In the genomic region with DNA sequence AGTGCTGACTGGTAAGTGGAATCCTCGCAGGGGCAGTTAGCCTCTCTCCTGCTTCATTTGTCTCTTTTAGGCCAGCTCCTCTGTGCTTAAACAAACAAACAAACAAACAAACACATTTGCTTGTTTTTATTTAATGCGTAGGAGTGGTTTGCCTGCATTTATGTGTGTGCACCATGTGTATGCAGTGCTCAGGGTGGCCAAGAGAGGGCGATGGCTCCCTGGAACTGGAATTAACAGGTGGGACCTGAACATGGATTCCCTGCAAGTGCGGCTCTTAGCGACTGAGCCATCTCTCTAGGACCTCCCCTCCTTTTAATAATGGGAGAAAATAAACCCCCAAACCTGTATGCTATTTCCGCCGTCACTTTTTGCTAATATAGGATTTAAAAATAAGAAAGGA, we compare ENCODE assay signal across 18 mouse cellular contexts.
DNase-seq lines count a peak whose midpoint lies in the region; ATAC-seq and TF ChIP-seq lines count a peak whose summit lies in the region.
"Had no signal": no experiment of that assay in that cellular context is flagged by ENCODE, and none has a peak within 500 bp of the region (broad histone marks: within the 10 kb centered on the region; RNA-seq: fewer than 3 reads in every experiment).

No protein-coding gene starts in this region.

- in situ Hi-C loops in CH12.LX (cut with MboI; ENCODE audit: low pct_ligation_motif_present, low pct_unique_long_range_greater_than_20kb, low sequenced_read_pairs), result no loop called here

- TF ChIP-seq POLR2A in liver, adult 2 months (IDR thresholded peaks at IDR 0.05; ENCODE audit: extremely low read depth, insufficient read depth, low read length), result no peak
- no peak for TF ChIP-seq POLR2A in CH12.LX (IDR thresholded peaks at IDR 0.05; ENCODE audit: low read depth, low read length)
- no peak for TF ChIP-seq POLR2A in cortical plate, adult 2 months (IDR thresholded peaks at IDR 0.05; ENCODE audit: extremely low read depth, insufficient read depth, low read length)
- no peak for TF ChIP-seq POLR2A in thymus, adult 2 months (IDR thresholded peaks at IDR 0.05; ENCODE audit: control insufficient read depth, extremely low read depth, insufficient read depth, low read length, poor library complexity)

- H3K79me2 ChIP-seq in liver, adult 2 months (ENCODE audit: control insufficient read depth, insufficient read depth, low read length), result no peaks in the 10 kb centered on the region
- no peaks in the 10 kb centered on the region for H3K79me2 ChIP-seq in CH12.LX (replicated peaks; ENCODE audit: control insufficient read depth, extremely low read depth, insufficient read depth, poor library complexity, severe bottlenecking)

- no peak overlapping the region for H3K9ac ChIP-seq in liver, adult 2 months (ENCODE audit: low read depth, low read length)
- H3K9ac ChIP-seq in liver, embryonic 12.5 days, result no peak overlapping the region
- no peak overlapping the region for H3K9ac ChIP-seq in CH12.LX (ENCODE audit: insufficient read depth, low read depth)
- H3K9ac ChIP-seq: liver, embryonic 13.5 days had no signal

- no peak overlapping the region for H3K4me3 ChIP-seq in liver, adult 2 months (ENCODE audit: insufficient read depth, low read depth, low read length)
- H3K4me3 ChIP-seq in liver, embryonic 12.5 days, result no peak overlapping the region
- no peak overlapping the region for H3K4me3 ChIP-seq in CH12.LX (replicated peaks in 1 of 3; ENCODE audit: low read depth in 2 of 3, low read length in 2 of 3, poor library complexity in 1 of 3)
- H3K4me3 ChIP-seq in cortical plate, adult 2 months (ENCODE audit: insufficient read depth, low read length), result no peak overlapping the region
- H3K4me3 ChIP-seq in thymus, adult 2 months (ENCODE audit: control insufficient read depth, insufficient read depth, low read length), result no peak overlapping the region
- H3K4me3 ChIP-seq: liver, embryonic 13.5 days; megakaryocyte, embryonic 14.5 days had no signal

- peak; percentile 23 for TF ChIP-seq CTCF in liver, adult 2 months (IDR thresholded peaks at IDR 0.05; ENCODE audit: low read depth, low read length)
- peak in 1 of 2 experiments; percentile 27; a peak in 2 of 4 replicates for TF ChIP-seq CTCF in CH12.LX (conservative IDR thresholded peaks at IDR 0.05 in 1 of 2, IDR thresholded peaks at IDR 0.05 in 1 of 2; ENCODE audit: low read depth in 2 of 2, low read length in 2 of 2)
- peak; percentile 13; the same call in 1 of the 2 replicates for TF ChIP-seq CTCF in cortical plate, adult 2 months (IDR thresholded peaks at IDR 0.05; ENCODE audit: extremely low read depth, insufficient read depth, low read length)
- no peak for TF ChIP-seq CTCF in thymus, adult 2 months (IDR thresholded peaks at IDR 0.05; ENCODE audit: borderline replicate concordance, control insufficient read depth, extremely low read depth, insufficient read depth, low read length, poor library complexity)

- H3K27ac ChIP-seq in liver, adult 2 months (replicated peaks; ENCODE audit: insufficient read depth, low read depth, low read length), result no peak overlapping the region
- no peak overlapping the region for H3K27ac ChIP-seq in liver, embryonic 12.5 days
- H3K27ac ChIP-seq in CH12.LX (ENCODE audit: insufficient read depth, low read depth), result no peak overlapping the region
- no peak overlapping the region for H3K27ac ChIP-seq in cortical plate, adult 2 months (ENCODE audit: insufficient read depth, low read length)
- no peak overlapping the region for H3K27ac ChIP-seq in thymus, adult 2 months (ENCODE audit: control insufficient read depth, insufficient read depth, low read length)
- H3K27ac ChIP-seq: liver, embryonic 13.5 days had no signal

- dilution Hi-C loops in CH12.LX (cut with MboI; ENCODE audit: extremely low pct_ligation_motif_present, extremely low pct_unique_long_range_greater_than_20kb, low sequenced_read_pairs), result no loop called here

- TF ChIP-seq RAD21 in CH12.LX (IDR thresholded peaks at IDR 0.05; ENCODE audit: low read depth, low read length), result peak; percentile 14

- no peak for ATAC-seq in CD4-positive, CD25-positive, alpha-beta regulatory T cell, adult 4 months
- no peak for ATAC-seq in liver, embryonic 12.5 days
- ATAC-seq: forebrain, embryonic 14.5 days had no signal

- H3K27me3 ChIP-seq in liver, adult 2 months (ENCODE audit: control insufficient read depth, insufficient read depth, low read length), result no peaks in the 10 kb centered on the region
- peaks cover 16% of the 10 kb centered on the region; the same call in 1 of the 2 replicates for H3K27me3 ChIP-seq in liver, embryonic 12.5 days (replicated peaks)
- H3K27me3 ChIP-seq in CH12.LX (replicated peaks), result no peaks in the 10 kb centered on the region
- no peaks in the 10 kb centered on the region for H3K27me3 ChIP-seq in thymus, adult 2 months (ENCODE audit: control insufficient read depth, insufficient read depth, low read length)
- H3K27me3 ChIP-seq: liver, embryonic 13.5 days; megakaryocyte, embryonic 14.5 days had no signal

- no peak overlapping the region for H3K4me2 ChIP-seq in liver, embryonic 12.5 days
- H3K4me2 ChIP-seq in CH12.LX (ENCODE audit: insufficient read depth, low read depth, poor library complexity, severe bottlenecking), result no peak overlapping the region
- H3K4me2 ChIP-seq: heart, embryonic 11.5 days; liver, embryonic 13.5 days had no signal

- no peak for TF ChIP-seq EP300 in CH12.LX (IDR thresholded peaks at IDR 0.05; ENCODE audit: low read length)

- DNase-seq in CD4-positive, CD25-positive, alpha-beta regulatory T cell, adult 2 months (ENCODE audit: low read depth, low spot score), result peak; percentile 29
- no peak for DNase-seq in liver, adult 2 months (ENCODE audit: extremely low read depth, low read depth, low spot score)
- DNase-seq in CH12.LX (ENCODE audit: extremely low read depth), result no peak
- DNase-seq in thymus, adult 2 months, result no peak
- no peak for DNase-seq in embryo, embryonic 10 days (ENCODE audit: low spot score)
- DNase-seq: adrenal gland, postnatal 10 days; cerebellum, adult 2 months; gastrocnemius, postnatal 10 days; heart, postnatal 36 days; layer of hippocampus, adult 9-11 months; liver, embryonic 13.5 days had no signal

- WGBS in liver, adult 2 months, result 96% methylated on average over 7 of the region's 7 CpGs
- 82% methylated on average over 7 of the region's 7 CpGs for WGBS in liver, embryonic 12.5 days (ENCODE audit: insufficient replicate concordance)
- 98% methylated on average over 7 of the region's 7 CpGs for WGBS in thymus, adult 2 months

- H3K36me3 ChIP-seq in liver, adult 2 months (ENCODE audit: control insufficient read depth, insufficient read depth, low read length), result no peaks in the 10 kb centered on the region
- no peaks in the 10 kb centered on the region for H3K36me3 ChIP-seq in liver, embryonic 12.5 days
- no peaks in the 10 kb centered on the region for H3K36me3 ChIP-seq in CH12.LX (replicated peaks in 1 of 2; ENCODE audit: control insufficient read depth in 1 of 2, insufficient read depth in 1 of 2, low read length in 1 of 2)
- no peaks in the 10 kb centered on the region for H3K36me3 ChIP-seq in thymus, adult 2 months (ENCODE audit: control insufficient read depth, insufficient read depth, low read length)
- H3K36me3 ChIP-seq: G1E; liver, embryonic 13.5 days had no signal

- H3K4me1 ChIP-seq in liver, adult 2 months (ENCODE audit: control insufficient read depth, insufficient read depth, low read length), result no peaks in the 10 kb centered on the region
- H3K4me1 ChIP-seq in liver, embryonic 12.5 days, result no peaks in the 10 kb centered on the region
- peaks cover 10 to 41% of the 10 kb centered on the region in 2 experiments for H3K4me1 ChIP-seq in CH12.LX (ENCODE audit: control insufficient read depth in 1 of 2, insufficient read depth in 2 of 2)
- H3K4me1 ChIP-seq in cortical plate, adult 2 months (ENCODE audit: control insufficient read depth, insufficient read depth, low read length), result no peaks in the 10 kb centered on the region
- H3K4me1 ChIP-seq in thymus, adult 2 months (replicated peaks; ENCODE audit: control insufficient read depth, insufficient read depth, low read length), result no peaks in the 10 kb centered on the region
- H3K4me1 ChIP-seq: liver, embryonic 13.5 days; megakaryocyte, embryonic 14.5 days had no signal

- 0 out of 2 replicates have a peak, but pooled peaks cover 6% of the 10 kb centered on the region for H3K9me3 ChIP-seq in liver, embryonic 12.5 days (replicated peaks)
- H3K9me3 ChIP-seq in CH12.LX (replicated peaks; ENCODE audit: low read length), result peaks cover 5% of the 10 kb centered on the region
- H3K9me3 ChIP-seq: liver, embryonic 13.5 days had no signal

TF ChIP-seq in CH12.LX, 34 proteins besides CTCF, POLR2A, EP300 and RAD21:
- TF ChIP-seq MAX (IDR thresholded peaks at IDR 0.05; ENCODE audit: low read length), result no peak
- no peak for TF ChIP-seq HCFC1 (IDR thresholded peaks at IDR 0.05; ENCODE audit: low read depth, low read length)
- no peak for TF ChIP-seq MEF2A (IDR thresholded peaks at IDR 0.05; ENCODE audit: borderline replicate concordance, low read depth, low read length)
- no peak for TF ChIP-seq SIN3A (IDR thresholded peaks at IDR 0.05; ENCODE audit: low read length)
- TF ChIP-seq CHD2 (IDR thresholded peaks at IDR 0.05; ENCODE audit: low read length), result no peak
- no peak for TF ChIP-seq E2F4 (IDR thresholded peaks at IDR 0.05; ENCODE audit: insufficient replicate concordance, low read depth, low read length)
- no peak for TF ChIP-seq MXI1 (IDR thresholded peaks at IDR 0.05; ENCODE audit: low read depth, low read length)
- TF ChIP-seq JUND (conservative IDR thresholded peaks at IDR 0.05; ENCODE audit: low read depth, low read length), result no peak
- no peak for TF ChIP-seq ZMIZ1 (IDR thresholded peaks at IDR 0.05; ENCODE audit: low read depth, low read length)
- TF ChIP-seq SMC3 (IDR thresholded peaks at IDR 0.05; ENCODE audit: low read depth, low read length), result no peak
